Mouse (Mus musculus): ENCODE measurements around the gene Macf1.

- TF ChIP-seq CTCF (conservative IDR thresholded peaks at IDR 0.05; ENCODE audit: low read length) (no peak), NANOG (IDR thresholded peaks at IDR 0.05; ENCODE audit: borderline replicate concordance, low read length) (no peak), POU5F1 (IDR thresholded peaks at IDR 0.05; ENCODE audit: borderline replicate concordance, low read length) (no peak)
These were observed 276.4 kb downstream of the Macf1 start for GRCm38 (mm10) chr4:123407792-123408191.

Data from E14TG2a.4 (cell line).